Mouse (Mus musculus) cortical plate, adult 2 months (tissue): ENCODE results near the gene Suox.

Experiments
- CTCF ChIP-seq: fragments of 200-500 bp; IDR thresholded peaks from 2 replicates; pipeline ENCODE4 v1.5.1; 2011; ENCODE audit warnings: mild to moderate bottlenecking, control low read depth, low read length; ENCODE audit not compliant: insufficient read depth; ENCODE audit errors: extremely low read depth
- POLR2A ChIP-seq: fragments of 200-500 bp; IDR thresholded peaks from 2 replicates; pipeline ENCODE4 v1.6.1; 2011; ENCODE audit warnings: mild to moderate bottlenecking, low read length, control low read depth; ENCODE audit not compliant: insufficient read depth; ENCODE audit errors: extremely low read depth

GRCm38 (mm10) chr10:128705317-128705693, 31.4 kb upstream of the Suox start:
- TF ChIP-seq POLR2A (no peak), CTCF (no peak)
